Mouse (Mus musculus): Measurements from ENCODE around the gene Hist1h4d. TPM values are rescaled to one million over a fixed set of nuclear protein-coding genes. Genes with fewer than 3 reads are reported as not detected.

Hist1h4d gene
- polyA plus RNA-seq, 1 experiment from 2014 or later = 130 TPM

GRCm38 (mm10) chr13:23592614-23593013 is 11.2 kb downstream of the Hist1h4d start:
- 78% methylated on average over 7 of the region's 7 CpGs for WGBS
- H3K27me3 ChIP-seq (replicated peaks) = no peaks in the 10 kb centered on the region
- no peaks in the 10 kb centered on the region for H3K4me1 ChIP-seq
- H3K9ac ChIP-seq = no peak overlapping the region
- no peak overlapping the region for H3K4me3 ChIP-seq (replicated peaks)
- no peaks in the 10 kb centered on the region for H3K9me3 ChIP-seq
- no peak for ATAC-seq (ENCODE audit: insufficient read depth, low FRiP score, low read depth)
- no peaks in the 10 kb centered on the region for H3K36me3 ChIP-seq
- H3K27ac ChIP-seq = peak overlapping the region; percentile 68; the same call in 1 of the 2 replicates
- no peak overlapping the region for H3K4me2 ChIP-seq

GRCm38 (mm10) chr13:23593051-23593770 is 11.8 kb downstream of the Hist1h4d start:
- Histone ChIP-seq H3K36me3 (no peaks in the 10 kb centered on the region), H3K9ac (no peak overlapping the region), H3K27me3 (replicated peaks) (no peaks in the 10 kb centered on the region), H3K4me3 (replicated peaks) (no peak overlapping the region), H3K4me1 (no peaks in the 10 kb centered on the region), H3K27ac (peak overlapping the region; percentile 68), H3K9me3 (no peaks in the 10 kb centered on the region), H3K4me2 (no peak overlapping the region)
- WGBS = 61% methylated on average over 5 of the region's 5 CpGs
- no peak for ATAC-seq (ENCODE audit: insufficient read depth, low FRiP score, low read depth)

- Histone ChIP-seq H3K9ac (no peak overlapping the region), H3K36me3 (no peaks in the 10 kb centered on the region)
- 77% methylated on average over 2 of the region's 2 CpGs for WGBS
Measured at GRCm38 (mm10) chr13:23595185-23595584, 13.8 kb downstream of the Hist1h4d start.

GRCm38 (mm10) chr13:23595622-23596372 is 14.4 kb downstream of the Hist1h4d start:
- peak; percentile 72; the same call in 1 of the 2 replicates for ATAC-seq (ENCODE audit: insufficient read depth, low FRiP score, low read depth)

More at GRCm38 (mm10) chr13:23595185-23595584, 13.8 kb downstream of the Hist1h4d start:
- Histone ChIP-seq H3K27ac (0 out of 2 replicates have a peak overlapping the region, but pooled peaks have one; percentile 4), H3K9me3 (no peaks in the 10 kb centered on the region), H3K4me2 (no peak overlapping the region), H3K27me3 (replicated peaks) (no peaks in the 10 kb centered on the region), H3K4me1 (no peaks in the 10 kb centered on the region), H3K4me3 (replicated peaks) (no peak overlapping the region)
- no peak for ATAC-seq (ENCODE audit: insufficient read depth, low FRiP score, low read depth)

GRCm38 (mm10) chr13:23597957-23598356 is 16.6 kb downstream of the Hist1h4d start:
- WGBS = 7% methylated on average over 9 of the region's 9 CpGs
- no peak; the same call in 1 of the 2 replicates for ATAC-seq (ENCODE audit: insufficient read depth, low FRiP score, low read depth)
- no peak overlapping the region; the same call in 1 of the 2 replicates for H3K27ac ChIP-seq
- no peak overlapping the region for H3K9ac ChIP-seq
- H3K4me2 ChIP-seq = no peak overlapping the region
- H3K4me3 ChIP-seq (replicated peaks) = no peak overlapping the region
- H3K36me3 ChIP-seq = no peaks in the 10 kb centered on the region
- no peaks in the 10 kb centered on the region for H3K4me1 ChIP-seq
- no peaks in the 10 kb centered on the region for H3K27me3 ChIP-seq (replicated peaks)
- no peaks in the 10 kb centered on the region for H3K9me3 ChIP-seq

More at GRCm38 (mm10) chr13:23595622-23596372, 14.4 kb downstream of the Hist1h4d start:
- Histone ChIP-seq H3K9me3 (no peaks in the 10 kb centered on the region), H3K9ac (no peak overlapping the region), H3K4me1 (no peaks in the 10 kb centered on the region), H3K36me3 (no peaks in the 10 kb centered on the region), H3K27ac (peak overlapping the region; percentile 21; the same call in 1 of the 2 replicates), H3K4me2 (no peak overlapping the region), H3K27me3 (replicated peaks) (no peaks in the 10 kb centered on the region), H3K4me3 (replicated peaks) (no peak overlapping the region)
- WGBS = 73% methylated on average over 7 of the region's 7 CpGs

- no peak overlapping the region for H3K27ac ChIP-seq
- no peak overlapping the region for H3K4me2 ChIP-seq
- no peaks in the 10 kb centered on the region for H3K27me3 ChIP-seq (replicated peaks)
- no peak overlapping the region for H3K4me3 ChIP-seq (replicated peaks)
- no peak for ATAC-seq (ENCODE audit: insufficient read depth, low FRiP score, low read depth)
- no peaks in the 10 kb centered on the region for H3K36me3 ChIP-seq
- H3K9me3 ChIP-seq = no peaks in the 10 kb centered on the region
- H3K9ac ChIP-seq = no peak overlapping the region
- 69% methylated on average over 7 of the region's 7 CpGs for WGBS
- no peaks in the 10 kb centered on the region for H3K4me1 ChIP-seq
Measured at GRCm38 (mm10) chr13:23603182-23603699, 21.8 kb downstream of the Hist1h4d start.

GRCm38 (mm10) chr13:23604452-23604851 is 23.1 kb downstream of the Hist1h4d start:
- WGBS = 78% methylated on average over 3 of the region's 3 CpGs
- Histone ChIP-seq H3K27ac (no peak overlapping the region), H3K36me3 (no peaks in the 10 kb centered on the region), H3K9ac (no peak overlapping the region), H3K4me3 (replicated peaks) (no peak overlapping the region), H3K4me2 (no peak overlapping the region), H3K27me3 (replicated peaks) (no peaks in the 10 kb centered on the region), H3K9me3 (no peaks in the 10 kb centered on the region), H3K4me1 (no peaks in the 10 kb centered on the region)
- ATAC-seq (ENCODE audit: insufficient read depth, low FRiP score, low read depth) = no peak

- Histone ChIP-seq H3K9me3 (no peaks in the 10 kb centered on the region), H3K4me1 (no peaks in the 10 kb centered on the region), H3K36me3 (no peaks in the 10 kb centered on the region), H3K4me2 (no peak overlapping the region), H3K9ac (no peak overlapping the region), H3K27ac (no peak overlapping the region), H3K27me3 (replicated peaks) (no peaks in the 10 kb centered on the region), H3K4me3 (replicated peaks) (no peak overlapping the region)
- no peak for ATAC-seq (ENCODE audit: insufficient read depth, low FRiP score, low read depth)
- 92% methylated on average over 3 of the region's 3 CpGs for WGBS
Measured at GRCm38 (mm10) chr13:23605052-23605451, 23.7 kb downstream of the Hist1h4d start.

GRCm38 (mm10) chr13:23609209-23609608 is 27.8 kb downstream of the Hist1h4d start:
- Histone ChIP-seq H3K9me3 (no peaks in the 10 kb centered on the region), H3K4me2 (no peak overlapping the region), H3K36me3 (no peaks in the 10 kb centered on the region), H3K9ac (no peak overlapping the region), H3K27me3 (replicated peaks) (no peaks in the 10 kb centered on the region), H3K4me3 (replicated peaks) (no peak overlapping the region), H3K4me1 (no peaks in the 10 kb centered on the region), H3K27ac (no peak overlapping the region)
- 80% methylated on average over 4 of the region's 4 CpGs for WGBS
- ATAC-seq (ENCODE audit: insufficient read depth, low FRiP score, low read depth) = no peak

GRCm38 (mm10) chr13:23609844-23610243 is 28.4 kb downstream of the Hist1h4d start:
- Histone ChIP-seq H3K27ac (no peak overlapping the region), H3K36me3 (no peaks in the 10 kb centered on the region), H3K27me3 (replicated peaks) (no peaks in the 10 kb centered on the region), H3K9ac (no peak overlapping the region), H3K4me3 (replicated peaks) (no peak overlapping the region), H3K4me1 (no peaks in the 10 kb centered on the region), H3K9me3 (no peaks in the 10 kb centered on the region), H3K4me2 (no peak overlapping the region)
- ATAC-seq (ENCODE audit: insufficient read depth, low FRiP score, low read depth) = no peak

- Histone ChIP-seq H3K9me3 (no peaks in the 10 kb centered on the region), H3K27ac (no peak overlapping the region), H3K4me2 (no peak overlapping the region), H3K9ac (no peak overlapping the region), H3K4me3 (replicated peaks) (no peak overlapping the region), H3K27me3 (replicated peaks) (no peaks in the 10 kb centered on the region), H3K36me3 (no peaks in the 10 kb centered on the region), H3K4me1 (no peaks in the 10 kb centered on the region)
- 67% methylated on average over 2 of the region's 2 CpGs for WGBS
- ATAC-seq (ENCODE audit: insufficient read depth, low FRiP score, low read depth) = no peak
Measured at GRCm38 (mm10) chr13:23610393-23610792, 29.0 kb downstream of the Hist1h4d start.

GRCm38 (mm10) chr13:23611638-23612037 is 30.2 kb downstream of the Hist1h4d start:
- WGBS = 89% methylated on average over 3 of the region's 3 CpGs
- H3K27me3 ChIP-seq (replicated peaks) = no peaks in the 10 kb centered on the region

More at GRCm38 (mm10) chr13:23611638-23612037, 30.2 kb downstream of the Hist1h4d start:
- H3K9me3 ChIP-seq = no peaks in the 10 kb centered on the region
- H3K4me2 ChIP-seq = no peak overlapping the region
- no peaks in the 10 kb centered on the region for H3K4me1 ChIP-seq
- H3K4me3 ChIP-seq (replicated peaks) = no peak overlapping the region
- no peak for ATAC-seq (ENCODE audit: insufficient read depth, low FRiP score, low read depth)
- H3K27ac ChIP-seq = no peak overlapping the region
- no peaks in the 10 kb centered on the region for H3K36me3 ChIP-seq
- no peak overlapping the region for H3K9ac ChIP-seq
